Mouse (Mus musculus): Measurements from ENCODE around the gene Apela.

DNA sequence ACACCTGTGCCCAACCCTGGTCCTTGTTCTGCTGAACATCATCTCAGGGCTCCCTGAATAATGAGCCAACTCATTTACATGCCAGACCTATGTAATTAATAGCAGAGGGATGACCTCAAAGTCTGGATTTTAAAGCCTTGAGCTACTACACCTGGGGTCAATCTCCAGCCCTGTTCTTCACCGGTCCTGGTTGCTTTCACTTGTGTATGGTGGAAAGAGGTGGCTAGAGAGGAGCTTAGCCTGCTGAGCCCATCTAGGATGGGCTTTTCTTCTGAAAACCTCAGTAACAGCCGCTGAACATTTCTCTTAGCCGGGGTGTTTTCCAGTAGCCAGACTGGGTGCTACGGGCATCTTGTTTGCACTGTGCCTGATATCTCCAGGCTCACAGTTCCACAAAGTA, 49.4 kb downstream of the Apela start, which contains the start of gene Trim75:
- TF ChIP-seq CTCF (IDR thresholded peaks at IDR 0.05; ENCODE audit: low read depth) (no peak), EP300 (IDR thresholded peaks at IDR 0.05; ENCODE audit: low read depth) (no peak)

All from heart, postnatal 0 days (tissue).